Mouse (Mus musculus): ENCODE data around the gene Dctn2.
"Not testable (repeated sequence)": the region's sequence is repeated elsewhere in the genome, so short reads cannot be mapped to it uniquely, and the experiment has no call there.

Gene Dctn2

GRCm38 (mm10) chr10:127288800-127289572 lies 22.8 kb downstream of the Dctn2 start, which contains the start of gene Mbd6:
TSS of gene Mbd6 (minus strand) at chr10:127289018.
- DNase-seq (ENCODE audit: low read depth, low spot score): peak; percentile 95

GRCm38 (mm10) chr10:127289573-127290191 lies 23.5 kb downstream of the Dctn2 start:
- DNase-seq (ENCODE audit: low read depth, low spot score): peak; percentile 81

GRCm38 (mm10) chr10:127290307-127290929 lies 24.2 kb downstream of the Dctn2 start:
- DNase-seq (ENCODE audit: low read depth, low spot score): peak; percentile 99

GRCm38 (mm10) chr10:127290930-127291880 lies 25.0 kb downstream of the Dctn2 start:
- peak; percentile 76 for DNase-seq (ENCODE audit: low read depth, low spot score)

GRCm38 (mm10) chr10:127291881-127292638 lies 25.9 kb downstream of the Dctn2 start:
- peak; percentile 46 for DNase-seq (ENCODE audit: low read depth, low spot score)

- no peak for DNase-seq (ENCODE audit: low read depth, low spot score)
Observed at GRCm38 (mm10) chr10:127292987-127293538, 26.9 kb downstream of the Dctn2 start.

- no peak for DNase-seq (ENCODE audit: low read depth, low spot score)
Observed at GRCm38 (mm10) chr10:127293590-127294113, 27.5 kb downstream of the Dctn2 start.

GRCm38 (mm10) chr10:127294895-127295510 lies 28.8 kb downstream of the Dctn2 start:
- no peak for DNase-seq (ENCODE audit: low read depth, low spot score)

GRCm38 (mm10) chr10:127295986-127296794 lies 30.0 kb downstream of the Dctn2 start:
- DNase-seq (ENCODE audit: low read depth, low spot score): no peak

GRCm38 (mm10) chr10:127297015-127297871 lies 31.1 kb downstream of the Dctn2 start:
- no peak for DNase-seq (ENCODE audit: low read depth, low spot score)

- DNase-seq (ENCODE audit: low read depth, low spot score): no peak
Observed at GRCm38 (mm10) chr10:127300361-127300760, 34.2 kb downstream of the Dctn2 start.

- no peak for DNase-seq (ENCODE audit: low read depth, low spot score)
Observed at GRCm38 (mm10) chr10:127303136-127303535, 37.0 kb downstream of the Dctn2 start.

- DNase-seq (ENCODE audit: low read depth, low spot score): not testable (repeated sequence)
Observed at GRCm38 (mm10) chr10:127309167-127309566, 43.0 kb downstream of the Dctn2 start.

GRCm38 (mm10) chr10:127310523-127311475 lies 44.6 kb downstream of the Dctn2 start:
- peak; percentile 67 for DNase-seq (ENCODE audit: low read depth, low spot score)

- DNase-seq (ENCODE audit: low read depth, low spot score): peak; percentile 95
Observed at GRCm38 (mm10) chr10:127311476-127312355, 45.5 kb downstream of the Dctn2 start, which contains the start of gene Mars. TSS of gene Mars (minus strand) at chr10:127311786.

- peak; percentile 86 for DNase-seq (ENCODE audit: low read depth, low spot score)
Observed at GRCm38 (mm10) chr10:127312356-127312676, 46.1 kb downstream of the Dctn2 start.

All from CD4-positive helper T cell, adult 2 months (primary cell).